Mouse (Mus musculus) lung, adult 2 months (tissue): ENCODE data around the gene Gm20390.

Experiments used
- CTCF ChIP-seq: fragments of 200-500 bp; IDR thresholded peaks from 2 replicates; pipeline ENCODE4 v1.5.1; 2011; ENCODE audit warnings: mild to moderate bottlenecking, low read length, control low read depth; ENCODE audit not compliant: insufficient read depth
- POLR2A ChIP-seq: fragments of 200-500 bp; IDR thresholded peaks from 2 replicates; pipeline ENCODE4 v1.6.1; 2011; ENCODE audit warnings: low read depth, mild to moderate bottlenecking, control low read depth, low read length, borderline replicate concordance; ENCODE audit errors: extremely low read depth

DNA sequence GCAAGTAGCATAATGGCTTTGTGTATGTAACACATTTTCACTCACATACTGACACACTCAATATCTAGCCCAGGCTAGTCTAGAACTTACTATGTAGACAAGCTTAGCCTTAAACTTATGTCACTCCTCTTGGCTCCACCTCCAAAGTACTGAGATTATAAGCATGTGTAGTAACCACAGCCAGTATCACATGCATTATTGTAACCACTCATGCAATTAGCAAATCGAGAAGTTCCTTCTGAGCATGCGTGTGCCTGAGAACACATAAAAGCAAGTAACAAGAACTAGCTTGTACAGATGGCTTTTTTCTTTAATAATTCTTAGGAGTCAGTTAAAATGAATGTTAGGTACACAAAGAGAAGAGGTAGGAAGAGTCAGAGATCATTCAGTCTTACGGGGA, 16.5 kb upstream of the Gm20390 start:
- TF ChIP-seq CTCF, result no peak
- TF ChIP-seq POLR2A, result no peak
